Mouse (Mus musculus) lung, postnatal 4 days (tissue): Measurements from ENCODE around the gene Ryr1.

Experiments
- DNase-seq, 2 experiments: peaks; one replicate each; pipeline ENCODE4 v3.0.0; 2021

Gene Ryr1

GRCm38 (mm10) chr7:29029690-29030656 is 95.0 kb downstream of the Ryr1 start:
- DNase-seq: no peak

- DNase-seq: no peak
Measured at GRCm38 (mm10) chr7:29028761-29029160, 96.2 kb downstream of the Ryr1 start.

- no peak for DNase-seq
Measured at GRCm38 (mm10) chr7:29026811-29027210, 98.2 kb downstream of the Ryr1 start.

- DNase-seq: no peak
Measured at GRCm38 (mm10) chr7:29026195-29026594, 98.8 kb downstream of the Ryr1 start.

- no peak for DNase-seq
Measured at GRCm38 (mm10) chr7:29025566-29025965, 99.4 kb downstream of the Ryr1 start.

- DNase-seq: peak in 1 of 2 experiments; percentile 20
Measured at GRCm38 (mm10) chr7:29023514-29023913, 101.5 kb downstream of the Ryr1 start.

- DNase-seq: no peak
Measured at GRCm38 (mm10) chr7:29022479-29022878, 102.5 kb downstream of the Ryr1 start.

- no peak for DNase-seq
Measured at GRCm38 (mm10) chr7:29019447-29020220, 105.3 kb downstream of the Ryr1 start.

- DNase-seq: no peak
Measured at GRCm38 (mm10) chr7:29017222-29017621, 107.8 kb downstream of the Ryr1 start.

GRCm38 (mm10) chr7:29016440-29016839 is 108.5 kb downstream of the Ryr1 start:
- DNase-seq: no peak

GRCm38 (mm10) chr7:29014984-29015383 is 110.0 kb downstream of the Ryr1 start:
- no peak for DNase-seq

- DNase-seq: peak in 1 of 2 experiments; percentile 16
Measured at GRCm38 (mm10) chr7:29008714-29009113, 116.3 kb downstream of the Ryr1 start.

GRCm38 (mm10) chr7:29008171-29008570 is 116.8 kb downstream of the Ryr1 start:
- DNase-seq: peak in 1 of 2 experiments; percentile 24

GRCm38 (mm10) chr7:29007224-29008101 is 117.5 kb downstream of the Ryr1 start:
- no peak for DNase-seq

- DNase-seq: peak; percentile 80 to 87
Measured at GRCm38 (mm10) chr7:29000651-29001605, 124.1 kb downstream of the Ryr1 start.

- no peak for DNase-seq
Measured at GRCm38 (mm10) chr7:28993402-28993801, 131.6 kb downstream of the Ryr1 start.

GRCm38 (mm10) chr7:28992997-28993396 is 132.0 kb downstream of the Ryr1 start:
- DNase-seq: no peak

- DNase-seq: no peak
Measured at GRCm38 (mm10) chr7:28991616-28992015, 133.4 kb downstream of the Ryr1 start.

- DNase-seq: no peak
Measured at GRCm38 (mm10) chr7:28990766-28991273, 134.2 kb downstream of the Ryr1 start.

- no peak for DNase-seq
Measured at GRCm38 (mm10) chr7:28985207-28985606, 139.8 kb downstream of the Ryr1 start.

- DNase-seq: no peak
Measured at GRCm38 (mm10) chr7:28984452-28984851, 140.5 kb downstream of the Ryr1 start.
